Mouse (Mus musculus) T-helper 1 cell (primary cell): Measurements from ENCODE around the gene Slco3a1.

ENCODE experiments used
- in situ Hi-C: fragments of 300-600 bp; cut with MboI, MseI; formaldehyde crosslinking; loops from one replicate; pipeline ENCODE4 v1.15.1; 2025; ENCODE audit warnings: high pct_unique_total_duplicates

Gene Slco3a1

GRCm38 (mm10) chr7:74353707-74354468, 200.7 kb downstream of the Slco3a1 start:
- in situ Hi-C loops, result no loop called here

- in situ Hi-C loops, result no loop called here
Measured at GRCm38 (mm10) chr7:74353240-74353639, 201.3 kb downstream of the Slco3a1 start.

GRCm38 (mm10) chr7:74348318-74348890, 206.2 kb downstream of the Slco3a1 start:
- in situ Hi-C loops, result loop anchor here (25.0 kb wide), 1 partner anchor 836 kb away; no protein-coding TSS in a partner anchor

- in situ Hi-C loops, result loop anchor here (25.0 kb wide), 1 partner anchor 835 kb away; no protein-coding TSS in a partner anchor
Measured at GRCm38 (mm10) chr7:74347026-74347425, 207.6 kb downstream of the Slco3a1 start.

GRCm38 (mm10) chr7:74346451-74346850, 208.1 kb downstream of the Slco3a1 start:
- in situ Hi-C loops, result loop anchor here (25.0 kb wide), 1 partner anchor 834 kb away; no protein-coding TSS in a partner anchor

- in situ Hi-C loops, result loop anchor here (25.0 kb wide), 1 partner anchor 829 kb away; no protein-coding TSS in a partner anchor
Measured at GRCm38 (mm10) chr7:74341149-74341805, 213.3 kb downstream of the Slco3a1 start.

- in situ Hi-C loops, result loop anchor here (25.0 kb wide), 1 partner anchor 828 kb away; no protein-coding TSS in a partner anchor
Measured at GRCm38 (mm10) chr7:74340419-74340954, 214.1 kb downstream of the Slco3a1 start.

- in situ Hi-C loops, result loop anchor here (25.0 kb wide), 1 partner anchor 826 kb away; no protein-coding TSS in a partner anchor
Measured at GRCm38 (mm10) chr7:74337677-74338420, 216.7 kb downstream of the Slco3a1 start.

GRCm38 (mm10) chr7:74332323-74332722, 222.3 kb downstream of the Slco3a1 start:
- in situ Hi-C loops, result loop anchor here (25.0 kb wide), 1 partner anchor 820 kb away; no protein-coding TSS in a partner anchor

GRCm38 (mm10) chr7:74330858-74331726, 223.5 kb downstream of the Slco3a1 start:
- in situ Hi-C loops, result loop anchor here (25.0 kb wide), 1 partner anchor 819 kb away; no protein-coding TSS in a partner anchor

GRCm38 (mm10) chr7:74330117-74330857, 224.3 kb downstream of the Slco3a1 start:
- in situ Hi-C loops, result loop anchor here (25.0 kb wide), 1 partner anchor 818 kb away; no protein-coding TSS in a partner anchor

GRCm38 (mm10) chr7:74329004-74329403, 225.6 kb downstream of the Slco3a1 start:
- in situ Hi-C loops, result loop anchor here (25.0 kb wide), 1 partner anchor 817 kb away; no protein-coding TSS in a partner anchor

- in situ Hi-C loops, result loop anchor here (25.0 kb wide), 1 partner anchor 815 kb away; no protein-coding TSS in a partner anchor
Measured at GRCm38 (mm10) chr7:74327716-74328115, 226.9 kb downstream of the Slco3a1 start.

GRCm38 (mm10) chr7:74325052-74325451, 229.5 kb downstream of the Slco3a1 start:
- in situ Hi-C loops, result loop anchor here (25.0 kb wide), 1 partner anchor 813 kb away; no protein-coding TSS in a partner anchor

- in situ Hi-C loops, result no loop called here
Measured at GRCm38 (mm10) chr7:74323683-74324082, 230.9 kb downstream of the Slco3a1 start.

- in situ Hi-C loops, result no loop called here
Measured at GRCm38 (mm10) chr7:74323194-74323593, 231.4 kb downstream of the Slco3a1 start.

- in situ Hi-C loops, result no loop called here
Measured at GRCm38 (mm10) chr7:74320635-74321034, 233.9 kb downstream of the Slco3a1 start.

- in situ Hi-C loops, result no loop called here
Measured at GRCm38 (mm10) chr7:74315836-74316435, 238.6 kb downstream of the Slco3a1 start.

GRCm38 (mm10) chr7:74314276-74314675, 240.3 kb downstream of the Slco3a1 start:
- in situ Hi-C loops, result no loop called here
